Mouse (Mus musculus): Measurements from ENCODE around the gene Mdm2. TPM values are rescaled to one million over a fixed set of nuclear protein-coding genes. Genes with fewer than 3 reads are reported as not detected.

The Mdm2 gene
- total and polyA plus RNA-seq, 3 experiments: 35.3 to 601 (median 42.2) TPM

- no peak overlapping the region for H3K4me3 ChIP-seq (ENCODE audit: control insufficient read depth in 1 of 2, insufficient read depth in 1 of 2, low read depth in 2 of 2, low read length in 2 of 2)
These were observed 38.6 kb upstream of the Mdm2 start for GRCm38 (mm10) chr10:117749050-117749686.

GRCm38 (mm10) chr10:117748276-117749049 is 37.9 kb upstream of the Mdm2 start:
- H3K36me3 ChIP-seq (ENCODE audit: control insufficient read depth in 1 of 2, insufficient read depth in 2 of 2, low read length in 2 of 2): peaks cover 10 to 23% of the 10 kb centered on the region in 2 experiments
- peaks cover 3% of the 10 kb centered on the region; the same call in 1 of the 2 replicates for H3K79me2 ChIP-seq (ENCODE audit: control insufficient read depth, insufficient read depth, low read length, poor library complexity)
- H3K9me3 ChIP-seq (replicated peaks; ENCODE audit: insufficient read depth, low read length): no peaks in the 10 kb centered on the region
- no peak overlapping the region for H3K4me3 ChIP-seq (ENCODE audit: control insufficient read depth in 1 of 2, insufficient read depth in 1 of 2, low read depth in 2 of 2, low read length in 2 of 2)
- peaks cover 0 to 3% of the 10 kb centered on the region in 2 experiments; a peak in 2 of 4 replicates for H3K4me1 ChIP-seq (ENCODE audit: control insufficient read depth in 1 of 2, insufficient read depth in 2 of 2, low read length in 2 of 2)
- no peak for DNase-seq (ENCODE audit: low read depth, low spot score)
- no peak overlapping the region for H3K27ac ChIP-seq (ENCODE audit: control insufficient read depth, low read depth, low read length)
- no peak for TF ChIP-seq MAFK (IDR thresholded peaks at IDR 0.05; ENCODE audit: borderline replicate concordance, low read depth, low read length)
- no peak for TF ChIP-seq POLR2AphosphoS5 (IDR thresholded peaks at IDR 0.05; ENCODE audit: borderline replicate concordance, low read depth, low read length)
- no peak for TF ChIP-seq TAL1 (IDR thresholded peaks at IDR 0.05; ENCODE audit: low read length)
- no peak for TF ChIP-seq MEF2A (IDR thresholded peaks at IDR 0.05; ENCODE audit: extremely low read depth, insufficient replicate concordance, low read depth, low read length, poor library complexity, severe bottlenecking)
- TF ChIP-seq ZMIZ1 (IDR thresholded peaks at IDR 0.05; ENCODE audit: low read depth, low read length): no peak
- TF ChIP-seq SMC3 (IDR thresholded peaks at IDR 0.05; ENCODE audit: low read depth, low read length): no peak
- no peak for TF ChIP-seq ELF1 (IDR thresholded peaks at IDR 0.05; ENCODE audit: low read depth, low read length)
- TF ChIP-seq MAZ (IDR thresholded peaks at IDR 0.05; ENCODE audit: low read depth, low read length): no peak
- TF ChIP-seq MXI1 (IDR thresholded peaks at IDR 0.05; ENCODE audit: low read depth, low read length): no peak
- no peak for TF ChIP-seq EP300 (IDR thresholded peaks at IDR 0.05; ENCODE audit: low read depth in 1 of 2, low read length in 2 of 2)
- TF ChIP-seq E2F4 (IDR thresholded peaks at IDR 0.05; ENCODE audit: borderline replicate concordance, low read depth, low read length): no peak
- TF ChIP-seq ZKSCAN1 (IDR thresholded peaks at IDR 0.05; ENCODE audit: low read depth, low read length): no peak
- TF ChIP-seq RAD21 (IDR thresholded peaks at IDR 0.05; ENCODE audit: low read depth, low read length): no peak
- TF ChIP-seq JUND (IDR thresholded peaks at IDR 0.05; ENCODE audit: low read depth, low read length): no peak
- H3K9ac ChIP-seq (ENCODE audit: control insufficient read depth, low read depth, low read length, poor library complexity, severe bottlenecking): no peak overlapping the region
- no peaks in the 10 kb centered on the region for H3K27me3 ChIP-seq (ENCODE audit: control insufficient read depth in 1 of 2, insufficient read depth in 2 of 2, low read length in 2 of 2)

More at GRCm38 (mm10) chr10:117749050-117749686, 38.6 kb upstream of the Mdm2 start:
- Histone ChIP-seq H3K36me3 (ENCODE audit: control insufficient read depth in 1 of 2, insufficient read depth in 2 of 2, low read length in 2 of 2) (peaks cover 10 to 25% of the 10 kb centered on the region in 2 experiments), H3K79me2 (ENCODE audit: control insufficient read depth, insufficient read depth, low read length, poor library complexity) (peaks cover 3% of the 10 kb centered on the region; the same call in 1 of the 2 replicates), H3K9me3 (replicated peaks; ENCODE audit: insufficient read depth, low read length) (no peaks in the 10 kb centered on the region), H3K9ac (ENCODE audit: control insufficient read depth, low read depth, low read length, poor library complexity, severe bottlenecking) (no peak overlapping the region), H3K27me3 (ENCODE audit: control insufficient read depth in 1 of 2, insufficient read depth in 2 of 2, low read length in 2 of 2) (no peaks in the 10 kb centered on the region), H3K27ac (ENCODE audit: control insufficient read depth, low read depth, low read length) (no peak overlapping the region), H3K4me1 (ENCODE audit: control insufficient read depth in 1 of 2, insufficient read depth in 2 of 2, low read length in 2 of 2) (peaks cover 0 to 3% of the 10 kb centered on the region in 2 experiments; a peak in 2 of 4 replicates)
- DNase-seq (ENCODE audit: low read depth, low spot score): no peak
- TF ChIP-seq ELF1 (IDR thresholded peaks at IDR 0.05; ENCODE audit: low read depth, low read length): no peak
- TF ChIP-seq POLR2A (IDR thresholded peaks at IDR 0.05; ENCODE audit: control insufficient read depth in 1 of 2, insufficient read depth in 1 of 2, low read depth in 1 of 2, low read length in 2 of 2, poor library complexity in 1 of 2): no peak
- no peak for TF ChIP-seq NRF1 (IDR thresholded peaks at IDR 0.05; ENCODE audit: insufficient read depth, low read depth, low read length, poor library complexity, severe bottlenecking)
- TF ChIP-seq USF2 (IDR thresholded peaks at IDR 0.05; ENCODE audit: borderline replicate concordance in 1 of 2, insufficient read depth in 1 of 2, low read depth in 1 of 2, low read length in 2 of 2): no peak
